Mouse (Mus musculus): Measurements from ENCODE around the gene Plekhb2.

DNA sequence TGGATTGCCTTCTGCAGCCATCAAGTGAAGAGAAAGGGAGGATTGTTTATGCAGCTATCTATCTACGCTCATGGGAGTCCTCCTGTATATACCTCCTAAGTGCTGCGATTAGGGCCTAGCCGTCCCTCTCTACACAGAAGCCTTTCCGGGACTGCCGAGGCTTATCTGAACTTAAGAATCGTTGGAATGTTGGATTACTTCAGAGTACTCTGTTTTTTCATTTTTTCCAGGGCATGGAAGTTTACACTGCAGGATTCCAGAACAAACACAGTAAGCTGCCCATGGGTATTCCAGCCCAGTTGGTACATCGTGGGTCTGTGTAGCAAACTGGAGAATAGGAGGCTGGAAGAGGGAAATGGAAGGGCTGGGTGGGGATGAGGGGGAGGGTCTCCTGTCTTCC lies 14.5 kb downstream of the Plekhb2 start:
- no peak for TF ChIP-seq CTCF (IDR thresholded peaks at IDR 0.05; ENCODE audit: extremely low read depth, insufficient read depth, low read length)
- no peak for TF ChIP-seq POLR2A (IDR thresholded peaks at IDR 0.05; ENCODE audit: extremely low read depth, insufficient read depth, low read length)

Measured in cortical plate, adult 2 months (tissue).